Mouse (Mus musculus): ENCODE results near the gene Rab2b.

GRCm38 (mm10) chr14:52315283-52315780, 36.0 kb upstream of the Rab2b start:
- TF ChIP-seq CTCF (IDR thresholded peaks at IDR 0.05 in 2 of 3, conservative IDR thresholded peaks at IDR 0.05 in 1 of 3; ENCODE audit: control insufficient read depth in 1 of 3, insufficient read depth in 1 of 3, low read depth in 2 of 3, low read length in 3 of 3, poor library complexity in 1 of 3, severe bottlenecking in 1 of 3) (no peak), HCFC1 (IDR thresholded peaks at IDR 0.05; ENCODE audit: low read depth, low read length) (no peak), USF1 (IDR thresholded peaks at IDR 0.05; ENCODE audit: low read depth, low read length) (no peak)
